Mouse (Mus musculus) 3T3-L1 (cell line): ENCODE measurements around the gene Tyrp1.

Experiments used
- DNase-seq: peaks from one replicate; pipeline ENCODE4 v3.0.0-alpha.2; 2015; ENCODE audit warnings: low read depth, low spot score

Gene Tyrp1

GRCm38 (mm10) chr4:80834050-80834449, at the start of gene Tyrp1:
Gene Tyrp1, plus strand, starts transcription at chr4:80834123.
- no peak for DNase-seq

- DNase-seq = no peak
These were observed 45.6 kb upstream of the Tyrp1 start for GRCm38 (mm10) chr4:80788339-80788738.

- peak; percentile 37 for DNase-seq
These were observed 14.4 kb upstream of the Tyrp1 start for GRCm38 (mm10) chr4:80819511-80819910.

GRCm38 (mm10) chr4:80821945-80822344, 12.0 kb upstream of the Tyrp1 start:
- DNase-seq = no peak

GRCm38 (mm10) chr4:80828232-80828631, 5.7 kb upstream of the Tyrp1 start:
- DNase-seq = no peak

- DNase-seq = no peak
These were observed 5.4 kb downstream of the Tyrp1 start for GRCm38 (mm10) chr4:80839317-80839716.

GRCm38 (mm10) chr4:80841980-80842379, 8.1 kb downstream of the Tyrp1 start:
- DNase-seq = peak; percentile 54

- DNase-seq = peak; percentile 48
These were observed 9.8 kb downstream of the Tyrp1 start for GRCm38 (mm10) chr4:80843752-80844151.

- no peak for DNase-seq
These were observed 12.1 kb downstream of the Tyrp1 start for GRCm38 (mm10) chr4:80846052-80846451.

- DNase-seq = no peak
These were observed 18.9 kb downstream of the Tyrp1 start for GRCm38 (mm10) chr4:80852590-80853425.

GRCm38 (mm10) chr4:80855495-80855894, 21.6 kb downstream of the Tyrp1 start:
- DNase-seq = no peak

- DNase-seq = no peak
These were observed 29.0 kb downstream of the Tyrp1 start for GRCm38 (mm10) chr4:80862962-80863361.

GRCm38 (mm10) chr4:80863906-80864305, 30.0 kb downstream of the Tyrp1 start:
- no peak for DNase-seq

GRCm38 (mm10) chr4:80864511-80864922, 30.6 kb downstream of the Tyrp1 start:
- DNase-seq = peak; percentile 14

GRCm38 (mm10) chr4:80866065-80866464, 32.1 kb downstream of the Tyrp1 start:
- peak; percentile 64 for DNase-seq

- no peak for DNase-seq
These were observed 35.7 kb downstream of the Tyrp1 start for GRCm38 (mm10) chr4:80869598-80869997.

GRCm38 (mm10) chr4:80872847-80873644, 39.1 kb downstream of the Tyrp1 start:
- DNase-seq = peak; percentile 81

- peak; percentile 55 for DNase-seq
These were observed 40.4 kb downstream of the Tyrp1 start for GRCm38 (mm10) chr4:80874121-80874859.

- DNase-seq = no peak
These were observed 41.1 kb downstream of the Tyrp1 start for GRCm38 (mm10) chr4:80875055-80875454.

- no peak for DNase-seq
These were observed 48.2 kb downstream of the Tyrp1 start for GRCm38 (mm10) chr4:80881996-80882599.

GRCm38 (mm10) chr4:80886631-80887030, 52.7 kb downstream of the Tyrp1 start:
- DNase-seq = peak; percentile 36
